Mouse (Mus musculus) lung, embryonic 16.5 days (tissue): Measurements from ENCODE around the gene Psen1. TPM values are rescaled to one million over a fixed set of nuclear protein-coding genes. Genes with fewer than 3 reads are reported as not detected.

ENCODE experiments used
- ATAC-seq: fragments of 200-750 bp; cut with Nextera tagmentation; 2 replicates; pipeline ENCODE4 v1.8.0; 2017; ENCODE audit warnings: low read depth, mild to moderate bottlenecking, moderate library complexity
- H3K27ac ChIP-seq: fragments of 300-500 bp; sonication (generic); 2 replicates; pipeline ENCODE4 v1.5.1; 2014; ENCODE audit warnings: mild to moderate bottlenecking, control low read depth, low read length
- H3K27me3 ChIP-seq: fragments of 300-500 bp; sonication (generic); 2 replicates; pipeline ENCODE4 v1.6.1; 2014; ENCODE audit warnings: low read depth, low read length, mixed read lengths; ENCODE audit not compliant: control insufficient read depth, insufficient read depth
- H3K36me3 ChIP-seq: fragments of 300-500 bp; sonication (generic); 2 replicates; pipeline ENCODE4 v1.6.1; 2014; ENCODE audit warnings: low read length; ENCODE audit not compliant: control insufficient read depth, insufficient read depth
- H3K4me1 ChIP-seq: fragments of 300-500 bp; sonication (generic); replicated peaks from 2 replicates; pipeline ENCODE4 v1.6.1; 2014; ENCODE audit warnings: low read length, mixed read lengths; ENCODE audit not compliant: control insufficient read depth, insufficient read depth
- H3K4me2 ChIP-seq: fragments of 300-500 bp; sonication (generic); 2 replicates; pipeline ENCODE4 v1.6.1; 2014; ENCODE audit warnings: low read depth, low read length, control low read depth
- H3K4me3 ChIP-seq: fragments of 300-500 bp; sonication (generic); 2 replicates; pipeline ENCODE4 v1.5.1; 2014; ENCODE audit warnings: mild to moderate bottlenecking, low read length, control low read depth
- H3K9ac ChIP-seq: fragments of 300-500 bp; sonication (generic); 2 replicates; pipeline ENCODE4 v1.6.1; 2014; ENCODE audit warnings: low read length, control low read depth
- H3K9me3 ChIP-seq: fragments of 300-500 bp; sonication (generic); 2 replicates; pipeline ENCODE4 v1.6.1; 2016; ENCODE audit warnings: low read length; ENCODE audit not compliant: control insufficient read depth
- WGBS: fragments of 180-500 bp; shearing (Covaris S2); extraction: QIAGEN DNeasy Blood & Tissue Kit; methylation state at CpG from one replicate; pipeline ENCODE4 v1.1.7; 2014; 5-methylcytosine and 5-hydroxymethylcytosine counted together
- polyA plus RNA-seq: library from polyadenylated mRNA; unstranded; fragments of >200 nt; fragmentation: Nextera tagmentation; extraction: Ambion mirVana; gene quantifications from 2 replicates; pipeline ENCODE4 v1.2.1, GENCODE M21; 2015

Psen1 gene
- polyA plus RNA-seq, 1 experiment from 2014 or later: 56.6 TPM

DNA sequence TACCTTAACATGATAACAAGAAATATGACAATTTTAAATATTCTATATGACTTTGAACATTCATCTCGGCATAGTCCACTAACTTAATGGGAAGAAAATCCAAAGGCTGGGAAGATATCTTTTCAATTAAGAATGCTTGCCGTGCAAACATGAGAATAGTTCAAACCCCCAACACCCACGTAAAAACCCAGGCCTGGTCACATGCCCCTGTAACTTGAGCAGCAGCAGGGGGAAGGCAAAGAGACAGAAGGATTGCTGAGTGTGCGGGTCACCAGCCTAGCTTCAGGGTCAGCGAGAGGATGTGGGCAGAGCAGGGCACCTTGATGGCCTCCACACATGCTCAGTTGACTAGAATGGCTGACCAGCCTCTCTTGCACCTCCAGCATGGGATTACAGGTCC lies 53.8 kb downstream of the Psen1 start:
- Histone ChIP-seq H3K36me3 (no peaks in the 10 kb centered on the region), H3K27me3 (no peaks in the 10 kb centered on the region), H3K4me1 (no peaks in the 10 kb centered on the region), H3K9me3 (no peaks in the 10 kb centered on the region), H3K27ac (no peak overlapping the region), H3K4me3 (no peak overlapping the region), H3K4me2 (no peak overlapping the region), H3K9ac (no peak overlapping the region)
- 54% methylated on average over 5 of the region's 5 CpGs for WGBS
- ATAC-seq: no peak

DNA sequence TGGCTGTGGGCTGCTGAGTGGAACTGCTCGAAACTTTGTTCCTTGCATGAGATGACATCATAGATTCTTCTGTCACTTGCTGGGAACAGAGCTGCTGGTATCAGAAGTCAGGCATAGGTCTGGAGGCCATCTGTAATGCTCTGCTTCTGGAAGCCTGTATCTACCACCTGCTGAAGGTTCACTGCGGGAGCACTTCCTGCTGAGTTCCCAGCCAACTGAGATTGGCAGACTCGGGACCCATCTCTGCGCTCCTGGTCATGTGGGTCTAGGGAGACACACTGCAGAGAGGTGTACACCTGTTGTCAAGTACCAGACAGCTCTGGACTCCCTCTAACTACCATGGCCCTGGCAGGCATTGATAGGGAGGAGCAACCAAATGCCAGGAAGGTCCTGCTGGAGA lies 54.9 kb downstream of the Psen1 start:
- no peak overlapping the region for H3K27ac ChIP-seq
- 75% methylated on average over 4 of the region's 4 CpGs for WGBS
- no peak overlapping the region for H3K4me2 ChIP-seq
- H3K9me3 ChIP-seq: no peaks in the 10 kb centered on the region
- H3K36me3 ChIP-seq: no peaks in the 10 kb centered on the region
- H3K27me3 ChIP-seq: no peaks in the 10 kb centered on the region
- no peak overlapping the region for H3K4me3 ChIP-seq
- no peak overlapping the region for H3K9ac ChIP-seq
- ATAC-seq: no peak
- no peaks in the 10 kb centered on the region for H3K4me1 ChIP-seq

DNA sequence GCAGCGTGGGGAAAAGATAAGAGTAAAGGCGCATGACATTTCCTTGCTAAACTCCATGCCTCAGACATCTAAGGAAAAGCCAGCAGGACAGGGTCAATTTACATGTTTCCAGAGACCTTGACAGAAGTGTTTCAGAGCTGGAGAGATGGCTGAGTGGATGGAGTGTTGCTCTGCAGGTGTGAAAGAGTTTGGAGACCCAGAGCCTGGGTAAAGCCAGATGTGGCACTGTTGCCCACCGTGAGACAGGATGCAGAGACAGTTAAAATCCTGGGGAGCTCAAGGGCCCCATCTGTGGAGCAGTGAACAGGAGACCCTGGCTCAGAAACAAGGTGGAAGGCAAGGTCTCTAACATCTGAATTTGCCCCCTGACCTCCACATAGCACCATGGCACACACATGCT lies 55.8 kb downstream of the Psen1 start:
- no peak overlapping the region for H3K4me2 ChIP-seq
- H3K4me3 ChIP-seq: no peak overlapping the region
- no peaks in the 10 kb centered on the region for H3K36me3 ChIP-seq
- WGBS: 55% methylated on average over 3 of the region's 3 CpGs
- H3K9me3 ChIP-seq: no peaks in the 10 kb centered on the region
- ATAC-seq: no peak
- no peaks in the 10 kb centered on the region for H3K27me3 ChIP-seq
- H3K27ac ChIP-seq: no peak overlapping the region
- no peaks in the 10 kb centered on the region for H3K4me1 ChIP-seq
- H3K9ac ChIP-seq: no peak overlapping the region

DNA sequence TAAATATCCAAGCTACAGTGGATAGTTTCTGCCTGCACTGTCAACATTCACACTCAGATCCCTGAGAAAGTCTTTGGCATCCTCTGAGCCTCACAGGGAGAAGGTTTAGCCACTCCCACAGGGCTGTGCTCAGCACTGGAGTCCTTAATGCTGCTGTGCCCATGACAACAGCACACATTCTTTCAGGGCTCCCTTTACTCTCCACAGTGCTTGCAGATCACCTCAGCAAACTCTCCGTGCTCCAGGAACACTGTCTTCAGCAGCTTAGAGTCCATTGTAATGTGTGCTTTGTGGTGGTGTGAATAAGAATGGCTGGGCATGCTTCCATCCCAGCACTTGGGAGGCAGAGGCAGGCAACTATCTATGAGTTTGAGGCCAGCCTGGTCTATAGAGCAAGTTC lies 61.2 kb downstream of the Psen1 start:
- WGBS: 44% methylated on average over 1 of the region's 1 CpGs
- no peak overlapping the region for H3K4me2 ChIP-seq
- no peaks in the 10 kb centered on the region for H3K36me3 ChIP-seq
- H3K27ac ChIP-seq: no peak overlapping the region
- peaks cover 8% of the 10 kb centered on the region for H3K4me1 ChIP-seq
- no peaks in the 10 kb centered on the region for H3K27me3 ChIP-seq
- no peak overlapping the region for H3K4me3 ChIP-seq
- H3K9me3 ChIP-seq: no peaks in the 10 kb centered on the region
- no peak overlapping the region for H3K9ac ChIP-seq
- no peak for ATAC-seq

DNA sequence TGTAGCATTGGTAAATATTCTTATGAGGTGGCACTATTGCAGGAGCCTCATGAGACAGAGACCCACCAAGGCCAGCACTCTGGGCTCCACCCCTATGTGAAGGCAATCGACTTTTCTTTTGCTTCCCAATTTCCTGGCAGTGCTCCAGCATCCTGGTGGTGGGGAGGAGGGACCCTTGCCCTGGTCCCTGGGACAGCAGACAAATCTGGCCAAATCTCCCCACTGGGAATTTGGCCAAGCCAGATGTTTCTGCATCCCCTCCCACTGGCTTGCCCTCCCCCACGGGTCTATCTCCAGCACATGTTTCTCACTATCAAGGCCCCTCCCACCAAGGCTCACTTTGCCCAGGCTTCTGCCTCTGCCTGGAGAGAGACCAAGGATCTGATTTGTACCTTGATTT lies 64.5 kb downstream of the Psen1 start:
- no peak overlapping the region for H3K4me3 ChIP-seq
- peak; percentile 91 for ATAC-seq
- H3K4me1 ChIP-seq: peaks cover 8% of the 10 kb centered on the region
- H3K9ac ChIP-seq: no peak overlapping the region
- WGBS: 7% methylated on average over 2 of the region's 2 CpGs
- H3K9me3 ChIP-seq: no peaks in the 10 kb centered on the region
- H3K27me3 ChIP-seq: no peaks in the 10 kb centered on the region
- H3K4me2 ChIP-seq: no peak overlapping the region
- no peaks in the 10 kb centered on the region for H3K36me3 ChIP-seq
- H3K27ac ChIP-seq: no peak overlapping the region

DNA sequence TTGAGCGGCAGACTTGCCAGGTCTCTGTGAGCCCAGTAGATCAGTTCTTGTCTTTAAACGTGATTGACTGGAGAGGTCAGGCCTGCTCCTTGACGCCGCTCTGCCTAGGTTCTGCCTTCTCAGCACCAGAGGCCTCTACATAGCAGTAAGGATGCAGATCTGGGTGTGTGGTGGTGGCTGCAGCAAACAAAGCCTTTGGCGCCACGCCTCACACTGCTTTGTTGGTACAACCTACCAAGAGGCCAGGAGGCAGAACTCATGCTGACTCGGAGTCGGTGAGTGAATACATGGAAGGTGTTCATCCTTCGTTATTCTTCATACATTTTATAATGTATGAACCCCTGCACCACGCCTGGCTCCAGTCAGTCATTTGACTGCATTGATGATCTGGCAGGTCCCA lies 70.8 kb downstream of the Psen1 start:
- no peaks in the 10 kb centered on the region for H3K27me3 ChIP-seq
- no peak overlapping the region for H3K27ac ChIP-seq
- WGBS: 74% methylated on average over 10 of the region's 10 CpGs
- no peaks in the 10 kb centered on the region for H3K9me3 ChIP-seq
- H3K4me1 ChIP-seq: peaks cover 13% of the 10 kb centered on the region
- ATAC-seq: no peak
- no peak overlapping the region for H3K4me2 ChIP-seq
- H3K9ac ChIP-seq: no peak overlapping the region
- no peak overlapping the region for H3K4me3 ChIP-seq
- no peaks in the 10 kb centered on the region for H3K36me3 ChIP-seq

DNA sequence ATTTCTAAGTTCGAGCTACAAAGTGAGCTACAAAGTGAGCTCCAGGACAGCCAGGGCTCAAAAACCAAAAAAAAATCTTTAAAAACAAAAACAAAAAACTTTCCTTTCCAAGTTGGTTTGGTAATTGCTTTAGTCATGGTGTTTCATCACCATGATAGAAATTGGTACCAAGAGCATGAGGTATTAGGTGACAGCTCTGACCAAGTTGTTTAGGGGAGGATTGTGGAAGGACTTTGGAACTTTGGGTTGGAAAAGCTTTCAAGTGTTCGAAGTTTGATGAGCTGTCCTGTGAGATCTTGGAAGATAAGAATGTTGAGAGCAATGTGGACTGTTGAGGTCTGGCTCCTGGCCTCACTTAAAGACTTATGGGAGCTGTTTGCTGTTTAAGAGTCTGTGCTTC lies 72.2 kb downstream of the Psen1 start:
- Histone ChIP-seq H3K27ac (no peak overlapping the region), H3K36me3 (no peaks in the 10 kb centered on the region), H3K4me1 (peaks cover 19% of the 10 kb centered on the region), H3K4me2 (no peak overlapping the region), H3K27me3 (no peaks in the 10 kb centered on the region), H3K4me3 (no peak overlapping the region), H3K9me3 (no peaks in the 10 kb centered on the region), H3K9ac (no peak overlapping the region)
- no peak for ATAC-seq
- 67% methylated on average over 2 of the region's 2 CpGs for WGBS

DNA sequence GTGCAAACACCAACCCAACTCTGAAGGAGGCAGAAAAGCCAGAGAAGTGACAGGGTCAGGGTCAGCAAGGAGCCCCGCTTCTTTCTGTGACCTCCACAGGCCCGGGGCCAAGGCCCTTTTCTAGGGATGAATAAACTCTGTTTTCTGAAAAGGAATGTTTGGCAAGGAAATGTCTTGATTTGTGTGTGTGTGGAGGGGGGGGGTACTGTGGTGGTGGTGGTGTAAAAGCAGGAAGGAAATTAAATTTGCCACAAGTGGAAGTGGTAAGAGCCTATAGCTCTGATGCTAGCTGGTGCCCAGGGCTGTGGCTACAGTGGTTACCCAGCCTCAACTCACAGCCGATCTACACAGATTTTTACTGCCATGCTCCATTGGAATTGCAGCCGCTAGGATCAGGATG lies 74.8 kb downstream of the Psen1 start:
- WGBS: 15% methylated on average over 4 of the region's 4 CpGs
- no peak overlapping the region for H3K4me2 ChIP-seq
- no peaks in the 10 kb centered on the region for H3K36me3 ChIP-seq

DNA sequence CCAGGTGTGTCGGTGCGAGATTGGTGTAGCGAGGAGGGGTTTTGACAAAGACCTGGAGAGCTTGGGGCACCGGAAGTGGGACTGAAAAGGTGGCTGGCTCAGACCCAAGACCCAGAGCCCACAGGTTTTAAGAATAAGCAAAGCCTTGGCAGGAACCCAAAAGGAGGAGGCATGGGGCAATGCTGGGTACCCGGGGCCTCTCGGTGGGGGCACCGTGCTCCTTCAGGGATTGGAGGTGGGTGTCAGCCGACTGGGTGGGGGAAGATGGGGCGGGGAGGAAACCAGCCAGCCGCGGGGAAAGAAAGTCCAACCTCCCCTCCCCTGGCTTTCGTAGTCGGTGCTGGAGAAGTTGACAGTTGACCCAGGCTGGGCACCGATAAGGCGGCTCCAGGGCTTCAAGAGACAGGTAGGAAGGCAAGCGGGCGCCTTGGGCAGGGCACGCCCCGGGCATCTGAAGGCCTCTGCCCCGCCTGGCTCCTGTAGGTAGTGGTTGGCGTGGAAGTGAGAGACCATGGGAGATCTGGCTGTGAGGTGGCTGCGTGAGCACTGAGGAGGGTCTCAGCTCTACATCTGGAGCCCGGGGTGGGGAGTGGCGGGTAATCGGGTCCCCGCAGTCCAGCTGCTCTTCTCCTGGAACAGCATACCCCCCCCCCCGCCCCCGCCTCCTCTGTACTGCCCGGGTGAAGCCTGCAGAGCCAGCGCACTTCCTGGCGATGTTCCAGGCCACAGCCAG lies 75.5 kb downstream of the Psen1 start, which contains the start of gene Papln:
Gene Papln, plus strand, starts transcription at position 324 of the 733 bp plus-strand sequence.
- no peaks in the 10 kb centered on the region for H3K36me3 ChIP-seq
- H3K27ac ChIP-seq: no peak within 1 kb of the TSS
- H3K4me1 ChIP-seq: peaks cover 19% of the 10 kb centered on the region
- H3K4me3 ChIP-seq: peak within 1 kb of the TSS; percentile 41
- H3K9ac ChIP-seq: peak within 1 kb of the TSS; percentile 32
- peak; percentile 62 for ATAC-seq
- H3K27me3 ChIP-seq: no peaks in the 10 kb centered on the region
- 5% methylated on average over 30 of the region's 31 CpGs for WGBS
- peak within 1 kb of the TSS; percentile 67 for H3K4me2 ChIP-seq
- H3K9me3 ChIP-seq: no peaks in the 10 kb centered on the region

More for the DNA sequence above, 74.8 kb downstream of the Psen1 start:
- ATAC-seq: peak; percentile 29; the same call in 1 of the 2 replicates
- Histone ChIP-seq H3K9ac (no peak overlapping the region), H3K4me1 (peaks cover 19% of the 10 kb centered on the region), H3K4me3 (no peak overlapping the region), H3K27me3 (no peaks in the 10 kb centered on the region), H3K9me3 (no peaks in the 10 kb centered on the region), H3K27ac (no peak overlapping the region)

DNA sequence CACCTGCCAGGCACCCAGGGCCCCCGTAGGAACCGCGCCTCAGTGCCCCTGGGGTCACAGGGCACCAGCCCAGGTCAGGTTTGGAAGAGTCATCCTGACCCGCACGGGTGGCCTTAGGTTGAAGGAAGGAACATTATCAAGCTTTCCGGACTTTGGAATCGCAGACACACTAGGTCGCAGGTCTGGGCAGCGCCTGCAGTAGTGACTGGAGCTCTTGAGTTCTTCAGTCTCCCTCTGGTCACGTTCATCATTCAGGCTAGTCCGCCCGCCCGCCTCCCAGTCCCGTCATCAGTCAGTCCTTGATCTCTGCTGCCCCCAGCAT lies 76.1 kb downstream of the Psen1 start:
- Histone ChIP-seq H3K27ac (no peak overlapping the region), H3K4me3 (peak overlapping the region; percentile 41), H3K4me2 (peak overlapping the region; percentile 67), H3K4me1 (peaks cover 19% of the 10 kb centered on the region), H3K9me3 (no peaks in the 10 kb centered on the region), H3K9ac (peak overlapping the region; percentile 32), H3K27me3 (no peaks in the 10 kb centered on the region), H3K36me3 (no peaks in the 10 kb centered on the region)
- WGBS: 2% methylated on average over 14 of the region's 14 CpGs
- ATAC-seq: peak; percentile 32
